Mouse (Mus musculus) stomach, postnatal 0 days (tissue): Measurements from ENCODE around the gene Tgfbr3. TPM values are rescaled to one million over a fixed set of nuclear protein-coding genes. Genes with fewer than 3 reads are reported as not detected.

Experiments used
- ATAC-seq: fragments of 200-750 bp; cut with Nextera tagmentation; 2 replicates; pipeline ENCODE4 v1.8.0; 2017; ENCODE audit not compliant: low FRiP score, low TSS enrichment
- DNase-seq: peaks from one replicate; pipeline ENCODE4 v3.0.0-alpha.2; 2016; ENCODE audit warnings: low spot score
- H3K27ac ChIP-seq: fragments of 300-500 bp; sonication (generic); replicated peaks from 2 replicates; pipeline ENCODE4 v1.5.1; 2014; ENCODE audit warnings: mild to moderate bottlenecking, control low read depth
- H3K27me3 ChIP-seq: fragments of 300-500 bp; sonication (generic); 2 replicates; pipeline ENCODE4 v1.6.1; 2014; ENCODE audit warnings: low read length; ENCODE audit not compliant: control insufficient read depth, insufficient read depth
- H3K36me3 ChIP-seq: fragments of 300-500 bp; sonication (generic); 2 replicates; pipeline ENCODE4 v1.6.1; 2014; ENCODE audit warnings: low read length, mixed read lengths; ENCODE audit not compliant: control insufficient read depth, insufficient read depth
- H3K4me1 ChIP-seq: fragments of 300-500 bp; sonication (generic); replicated peaks from 2 replicates; pipeline ENCODE4 v1.6.1; 2014; ENCODE audit warnings: antibody characterized with exemption; ENCODE audit not compliant: control insufficient read depth, insufficient read depth
- H3K4me2 ChIP-seq: fragments of 300-500 bp; sonication (generic); replicated peaks from 2 replicates; pipeline ENCODE4 v1.6.1; 2014; ENCODE audit warnings: low read depth, mild to moderate bottlenecking, control low read depth, moderate library complexity
- H3K4me3 ChIP-seq: fragments of 300-500 bp; sonication (generic); 2 replicates; pipeline ENCODE4 v1.5.1; 2014; ENCODE audit warnings: low read depth, low read length, control low read depth
- H3K9ac ChIP-seq: fragments of 300-500 bp; sonication (generic); 2 replicates; pipeline ENCODE4 v1.6.1; 2014; ENCODE audit warnings: mild to moderate bottlenecking, low read length, control low read depth, mixed read lengths
- H3K9me3 ChIP-seq: fragments of 300-500 bp; sonication (generic); 2 replicates; pipeline ENCODE4 v1.6.1; 2016; ENCODE audit warnings: low read length; ENCODE audit not compliant: control insufficient read depth
- CTCF ChIP-seq: IDR thresholded peaks from 2 replicates; pipeline ENCODE4 v1.5.1; 2016; ENCODE audit warnings: antibody characterized with exemption, low read depth, mild to moderate bottlenecking, moderate library complexity
- EP300 ChIP-seq: optimal IDR thresholded peaks from 2 replicates; pipeline ENCODE3; 2016; ENCODE audit warnings: antibody characterized with exemption
- WGBS: fragments of 180-500 bp; shearing (Covaris S2); extraction: QIAGEN DNeasy Blood & Tissue Kit; methylation state at CpG from one replicate; pipeline ENCODE4 v1.1.7; 2014; 5-methylcytosine and 5-hydroxymethylcytosine counted together
- polyA plus RNA-seq: library from polyadenylated mRNA; unstranded; fragments of >200 nt; fragmentation: Nextera tagmentation; extraction: Ambion mirVana; gene quantifications from 2 replicates; pipeline ENCODE4 v1.2.1, GENCODE M21; 2015

Tgfbr3 gene
- polyA plus RNA-seq, 1 experiment from 2014 or later: 10.6 TPM

- no peak for DNase-seq
- no peak for TF ChIP-seq CTCF
- no peak for TF ChIP-seq EP300
- WGBS: 29% methylated on average over 7 of the region's 7 CpGs
- Histone ChIP-seq H3K4me1 (peaks cover 3% of the 10 kb centered on the region), H3K9ac (no peak overlapping the region), H3K9me3 (no peaks in the 10 kb centered on the region), H3K27me3 (no peaks in the 10 kb centered on the region), H3K4me2 (no peak overlapping the region), H3K4me3 (no peak overlapping the region), H3K27ac (no peak overlapping the region), H3K36me3 (peaks cover 10% of the 10 kb centered on the region)
- ATAC-seq: no peak
These were observed 162.9 kb downstream of the Tgfbr3 start for GRCm38 (mm10) chr5:107126561-107126960.

- no peak for TF ChIP-seq CTCF
- no peak for TF ChIP-seq EP300
- peak overlapping the region; percentile 53 for H3K27ac ChIP-seq
- H3K4me3 ChIP-seq: no peak overlapping the region
These were observed 164.3 kb downstream of the Tgfbr3 start for GRCm38 (mm10) chr5:107125131-107125530.

GRCm38 (mm10) chr5:107124531-107124930 lies 164.9 kb downstream of the Tgfbr3 start:
- WGBS: 33% methylated on average over 7 of the region's 7 CpGs
- peaks cover 6% of the 10 kb centered on the region for H3K4me1 ChIP-seq
- no peak overlapping the region for H3K4me2 ChIP-seq
- H3K9ac ChIP-seq: no peak overlapping the region
- H3K27ac ChIP-seq: peak overlapping the region; percentile 53
- ATAC-seq: 0 out of 2 replicates have a peak, but pooled peaks have one; percentile 39
- no peak for TF ChIP-seq EP300
- TF ChIP-seq CTCF: no peak
- H3K36me3 ChIP-seq: peaks cover 9% of the 10 kb centered on the region
- DNase-seq: no peak
- H3K27me3 ChIP-seq: no peaks in the 10 kb centered on the region
- no peaks in the 10 kb centered on the region for H3K9me3 ChIP-seq
- H3K4me3 ChIP-seq: no peak overlapping the region

More at GRCm38 (mm10) chr5:107125131-107125530, 164.3 kb downstream of the Tgfbr3 start:
- Histone ChIP-seq H3K9me3 (no peaks in the 10 kb centered on the region), H3K4me2 (no peak overlapping the region), H3K9ac (no peak overlapping the region), H3K4me1 (peaks cover 6% of the 10 kb centered on the region), H3K27me3 (no peaks in the 10 kb centered on the region), H3K36me3 (peaks cover 10% of the 10 kb centered on the region)
- ATAC-seq (no peak), DNase-seq (no peak)
- WGBS: 27% methylated on average over 6 of the region's 6 CpGs

- ATAC-seq (no peak), DNase-seq (no peak)
- no peak overlapping the region for H3K4me3 ChIP-seq
- H3K27me3 ChIP-seq: no peaks in the 10 kb centered on the region
- WGBS: 90% methylated on average over 4 of the region's 4 CpGs
- no peak overlapping the region for H3K4me2 ChIP-seq
- H3K4me1 ChIP-seq: peaks cover 6% of the 10 kb centered on the region
- TF ChIP-seq EP300 (no peak), CTCF (no peak)
- H3K9me3 ChIP-seq: no peaks in the 10 kb centered on the region
- H3K9ac ChIP-seq: no peak overlapping the region
- peaks cover 6% of the 10 kb centered on the region; the same call in 1 of the 2 replicates for H3K36me3 ChIP-seq
- H3K27ac ChIP-seq: no peak overlapping the region
These were observed 166.8 kb downstream of the Tgfbr3 start for GRCm38 (mm10) chr5:107122622-107123021.

- ATAC-seq (peak; percentile 22; the same call in 1 of the 2 replicates), DNase-seq (no peak)
- H3K27me3 ChIP-seq: no peaks in the 10 kb centered on the region
- no peak for TF ChIP-seq EP300
- no peak for TF ChIP-seq CTCF
- no peak overlapping the region for H3K4me2 ChIP-seq
- 53% methylated on average over 10 of the region's 10 CpGs for WGBS
- no peak overlapping the region for H3K4me3 ChIP-seq
- peaks cover 9% of the 10 kb centered on the region for H3K36me3 ChIP-seq
- H3K9ac ChIP-seq: no peak overlapping the region
- H3K9me3 ChIP-seq: no peaks in the 10 kb centered on the region
- peaks cover 6% of the 10 kb centered on the region for H3K4me1 ChIP-seq
- no peak overlapping the region for H3K27ac ChIP-seq
These were observed 168.3 kb downstream of the Tgfbr3 start for GRCm38 (mm10) chr5:107121086-107121485.

DNA sequence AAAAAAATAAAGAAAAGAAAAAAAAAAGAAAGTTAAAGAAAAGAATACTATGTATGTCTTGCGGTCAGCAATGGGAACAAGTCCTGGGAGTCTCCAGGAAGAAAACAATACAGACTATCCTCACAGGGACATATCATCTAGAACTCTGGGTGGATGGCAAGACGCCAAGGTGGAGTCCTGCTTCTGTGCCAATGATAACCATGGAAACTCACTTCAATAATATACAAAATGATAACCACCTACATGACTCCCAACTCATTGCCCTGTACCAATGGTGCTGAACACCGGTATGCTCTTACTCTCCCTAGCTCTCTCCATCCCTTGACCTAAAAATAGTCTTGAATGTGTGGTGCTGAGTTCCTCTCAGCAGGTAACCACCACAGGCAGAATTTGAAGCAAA lies 168.8 kb downstream of the Tgfbr3 start:
- no peak for ATAC-seq
- no peak overlapping the region for H3K9ac ChIP-seq
- peaks cover 6% of the 10 kb centered on the region for H3K4me1 ChIP-seq
- H3K4me2 ChIP-seq: no peak overlapping the region
- no peak for DNase-seq
- no peaks in the 10 kb centered on the region for H3K9me3 ChIP-seq
- 0 out of 2 replicates have a peak overlapping the region, but pooled peaks have one; percentile 30 for H3K27ac ChIP-seq
- no peaks in the 10 kb centered on the region for H3K27me3 ChIP-seq
- TF ChIP-seq CTCF (no peak), EP300 (no peak)
- WGBS: 87% methylated on average over 3 of the region's 3 CpGs
- H3K4me3 ChIP-seq: no peak overlapping the region
- H3K36me3 ChIP-seq: peaks cover 9% of the 10 kb centered on the region
